Mouse (Mus musculus) embryonic stem cell, embryonic (primary cell): ENCODE measurements around the gene Il5ra.

ENCODE experiments used
- CTCF ChIA-PET, 4 experiments: fragments of 300-600 bp in 2 of 4; fragments of 350-600 bp in 2 of 4; sonication (Branson Sonifier 250); formaldehyde crosslinking; loops; one replicate each; lab custom pipeline; 2022; ENCODE audit warnings: inconsistent platforms in 2 of 4; lab: Charles Lee
- POLR2A ChIA-PET, 4 experiments: fragments of 300-600 bp in 2 of 4; fragments of 350-600 bp in 2 of 4; sonication (Branson Sonifier 250); formaldehyde crosslinking; loops; one replicate each; lab custom pipeline; 2022; ENCODE audit warnings: antibody characterized with exemption in 4 of 4, inconsistent platforms in 1 of 4; lab: Charles Lee

Gene Il5ra

DNA sequence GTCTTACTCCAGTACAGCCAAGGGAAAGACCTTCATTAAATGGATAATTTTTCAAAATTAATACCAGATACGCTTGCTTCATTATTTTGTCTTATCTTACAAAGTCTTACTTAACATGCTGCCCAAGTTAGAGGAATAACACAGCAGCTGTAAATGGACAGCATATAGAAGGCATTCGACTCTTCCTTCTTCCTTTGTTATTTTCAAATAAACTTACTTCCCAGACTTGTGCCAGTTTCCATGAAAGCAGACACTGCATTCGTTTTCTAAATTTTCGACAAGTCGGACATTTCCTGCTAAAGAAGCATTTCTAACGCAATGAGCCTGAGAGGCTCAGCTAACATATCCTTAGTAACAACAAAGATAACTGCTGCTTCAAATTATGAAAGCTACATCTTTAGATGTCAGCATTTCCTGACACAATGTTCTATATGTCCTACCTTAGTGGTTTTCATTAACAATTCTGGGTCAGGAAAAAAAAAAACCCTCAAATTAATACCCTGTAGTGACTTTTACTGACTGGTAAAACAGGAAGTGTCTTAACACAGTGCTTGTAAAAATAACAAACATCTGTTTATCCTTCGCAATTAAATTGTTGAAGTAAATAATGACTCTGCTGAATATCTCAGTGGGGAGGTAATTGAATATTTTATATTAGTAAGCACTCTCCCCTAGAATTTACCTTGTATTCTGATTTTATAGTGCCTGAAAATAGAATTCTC lies 3.0 kb downstream of the Il5ra start:
- ChIA-PET POLR2A (no interaction called here), CTCF (no interaction called here)

GRCm38 (mm10) chr6:106743556-106744233 lies 5.1 kb downstream of the Il5ra start:
- CTCF ChIA-PET: no interaction called here
- POLR2A ChIA-PET: no interaction called here

DNA sequence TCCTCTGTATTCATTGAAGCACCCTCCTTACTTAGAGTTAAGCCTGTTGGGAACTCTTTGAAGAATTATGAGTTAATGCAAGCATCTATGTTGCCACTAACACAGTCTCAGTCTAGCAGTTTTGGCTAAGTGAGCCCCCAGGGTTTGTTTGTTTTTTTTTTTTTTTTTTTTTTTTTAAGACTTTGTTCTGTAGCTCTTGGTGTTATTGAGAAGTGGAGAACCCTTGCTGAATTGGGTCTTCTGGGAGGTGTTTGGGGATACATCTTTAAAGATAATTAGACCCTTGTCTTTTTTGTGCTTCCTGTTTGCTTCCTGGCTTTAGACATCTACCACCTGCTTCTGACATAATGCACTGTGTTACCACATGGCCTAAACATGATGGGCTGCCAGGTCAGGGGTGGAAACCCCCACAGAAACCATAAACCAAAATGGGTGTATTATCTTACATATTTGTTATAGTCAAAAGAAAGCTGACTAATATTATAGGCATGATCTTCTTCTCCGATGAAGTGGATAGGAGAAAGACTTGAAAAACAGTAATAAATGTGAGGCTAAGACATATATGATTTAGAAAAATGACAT lies 8.5 kb downstream of the Il5ra start:
- CTCF ChIA-PET: no interaction called here
- POLR2A ChIA-PET: no interaction called here

DNA sequence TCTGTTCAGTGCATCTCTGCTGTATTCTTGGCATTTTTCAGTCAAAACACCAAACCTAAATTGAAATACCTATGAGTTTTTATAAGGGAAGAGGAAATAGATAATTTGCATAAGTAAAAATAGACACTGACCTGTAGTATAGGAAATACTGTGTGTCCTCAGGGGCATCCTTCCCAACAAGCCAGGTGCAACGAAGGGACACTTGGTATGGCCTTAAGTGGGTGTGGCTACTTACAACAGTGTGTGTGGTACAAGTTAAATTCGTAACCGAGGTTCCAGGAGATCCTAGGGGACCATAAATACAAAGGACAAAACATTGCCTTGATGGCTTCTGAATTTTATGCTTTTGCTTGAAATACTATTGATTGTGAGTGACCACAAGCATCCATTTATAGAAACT lies 10.6 kb downstream of the Il5ra start:
- CTCF ChIA-PET: no interaction called here
- POLR2A ChIA-PET: no interaction called here

GRCm38 (mm10) chr6:106732563-106732962 lies 16.3 kb downstream of the Il5ra start:
- CTCF ChIA-PET: no interaction called here
- POLR2A ChIA-PET: no interaction called here

GRCm38 (mm10) chr6:106729682-106730314 lies 19.0 kb downstream of the Il5ra start:
- POLR2A ChIA-PET: no interaction called here
- CTCF ChIA-PET: no interaction called here

DNA sequence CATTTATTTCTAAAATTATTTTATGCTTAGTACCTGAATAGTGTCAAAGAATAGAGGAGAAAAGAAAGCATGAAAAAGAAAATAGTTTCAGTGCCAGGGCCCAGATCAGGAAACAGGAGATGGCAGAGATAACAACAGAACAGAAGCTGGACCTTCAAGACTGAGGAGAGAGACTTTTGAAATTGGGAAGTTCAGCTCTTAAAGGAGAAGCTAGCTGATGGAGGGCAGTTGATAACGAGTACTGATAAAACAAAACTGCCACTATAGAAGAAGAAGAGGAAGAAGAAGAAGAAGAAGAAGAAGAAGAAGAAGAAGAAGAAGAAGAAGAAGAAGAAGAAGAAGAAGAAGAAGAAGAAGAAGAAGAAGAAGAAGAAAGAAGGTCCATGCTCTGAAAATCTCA lies 21.1 kb downstream of the Il5ra start:
- POLR2A ChIA-PET: no interaction called here
- CTCF ChIA-PET: no interaction called here

DNA sequence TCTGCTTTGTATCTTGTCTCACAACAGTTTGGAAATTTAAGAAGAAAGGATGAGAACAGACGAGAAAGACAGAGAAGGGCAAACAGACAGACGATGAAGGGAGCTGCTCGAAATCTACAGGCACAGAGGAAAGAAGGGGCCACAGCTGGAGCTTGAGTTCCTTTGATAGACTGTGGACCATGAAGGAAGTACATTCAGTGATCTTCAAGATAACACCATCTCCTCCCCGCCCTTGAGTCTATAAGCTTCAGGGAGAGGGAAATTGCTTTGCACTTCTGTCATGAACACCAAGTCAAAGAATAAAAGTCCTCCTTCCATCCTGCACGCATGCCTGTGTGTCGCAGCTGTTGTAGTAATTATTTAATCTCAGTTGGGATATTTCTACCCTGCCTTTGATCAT lies 22.8 kb downstream of the Il5ra start:
- ChIA-PET CTCF (no interaction called here), POLR2A (no interaction called here)

- POLR2A ChIA-PET: no interaction called here
- CTCF ChIA-PET: no interaction called here
Measured at GRCm38 (mm10) chr6:106725642-106726041, 23.2 kb downstream of the Il5ra start.

- ChIA-PET POLR2A (no interaction called here), CTCF (no interaction called here)
Measured at GRCm38 (mm10) chr6:106705506-106706035, 43.3 kb downstream of the Il5ra start.

GRCm38 (mm10) chr6:106701931-106702330 lies 46.9 kb downstream of the Il5ra start:
- POLR2A ChIA-PET: no interaction called here
- CTCF ChIA-PET: no interaction called here

- POLR2A ChIA-PET: no interaction called here
- CTCF ChIA-PET: no interaction called here
Measured at GRCm38 (mm10) chr6:106675581-106675980, 73.3 kb downstream of the Il5ra start.

DNA sequence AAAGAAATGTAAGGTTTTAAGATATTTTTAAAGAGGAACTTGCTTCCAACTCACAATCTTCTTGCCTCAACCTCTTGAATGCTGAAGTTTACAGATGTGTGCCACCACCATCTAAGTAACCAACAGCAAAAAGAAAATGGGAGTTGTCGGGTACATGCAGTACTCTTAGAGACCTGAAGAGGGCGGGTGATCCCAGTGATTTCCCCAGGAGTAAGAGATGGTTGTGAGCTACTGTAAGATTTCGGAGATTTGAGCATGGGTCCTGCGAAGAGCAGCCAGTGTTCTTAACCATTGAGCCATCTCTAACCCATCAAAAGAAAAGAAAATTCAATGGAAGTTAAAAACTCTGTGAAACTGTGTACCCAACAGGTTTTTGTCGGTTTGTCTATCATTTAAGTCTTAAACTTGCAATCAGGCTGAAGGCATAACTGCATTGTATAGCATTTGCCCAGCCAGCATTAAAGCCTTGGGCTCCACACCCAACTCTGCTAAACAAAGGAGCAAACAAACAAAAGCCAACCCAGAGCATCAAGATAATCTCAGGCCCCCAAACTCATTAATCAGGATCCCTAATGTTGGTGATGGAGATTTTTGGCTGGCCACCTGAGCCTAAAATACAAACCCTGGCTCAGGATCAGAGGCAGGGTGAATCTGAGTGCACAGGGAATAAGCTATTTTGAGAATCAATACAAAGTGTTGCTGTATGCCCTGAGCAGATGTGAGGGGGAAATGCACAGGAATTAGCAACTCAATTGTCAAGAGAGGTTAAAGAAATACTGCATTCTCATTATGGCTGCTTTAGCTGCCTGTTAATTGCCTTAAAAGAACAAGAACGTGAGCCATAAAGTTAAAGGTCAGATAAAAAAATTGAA lies 84.8 kb downstream of the Il5ra start:
- CTCF ChIA-PET: interaction anchor here in 1 of 4 experiments (0.8 to 1.4 kb wide), 2 partner anchors 18 to 95 kb away, joined by 4 read pairs; no protein-coding TSS in a partner anchor
- POLR2A ChIA-PET: interaction anchor here in 1 of 4 experiments (0.6 kb wide), 1 partner anchor 17 kb away, joined by 8 read pairs; no protein-coding TSS in a partner anchor
